Mouse (Mus musculus) limb, embryonic 14.5 days (tissue): ENCODE data around the gene Zfp420. TPM values are rescaled to one million over a fixed set of nuclear protein-coding genes. Genes with fewer than 3 reads are reported as not detected.

Experiments used
- ATAC-seq: fragments of 200-750 bp; cut with Nextera tagmentation; 2 replicates; pipeline ENCODE4 v1.8.0; 2017; ENCODE audit warnings: low read depth, moderate number of reproducible peaks, moderate TSS enrichment; ENCODE audit not compliant: low FRiP score
- DNase-seq: peaks from one replicate; pipeline ENCODE4 v3.0.0-alpha.2; 2015; ENCODE audit warnings: low spot score
- H3K27ac ChIP-seq: fragments of 300-500 bp; sonication (generic); replicated peaks from 2 replicates; pipeline ENCODE4 v1.5.1; 2014; ENCODE audit warnings: low read depth, mild to moderate bottlenecking, low read length, moderate library complexity, mixed read lengths
- H3K27me3 ChIP-seq: fragments of 300-500 bp; sonication (generic); 2 replicates; pipeline ENCODE4 v1.6.1; 2014; ENCODE audit warnings: low read length, mixed read lengths; ENCODE audit not compliant: control insufficient read depth, insufficient read depth
- H3K36me3 ChIP-seq: fragments of 300-500 bp; sonication (generic); 2 replicates; pipeline ENCODE4 v1.6.1; 2014; ENCODE audit warnings: mild to moderate bottlenecking, low read length, moderate library complexity, mixed read lengths; ENCODE audit not compliant: control insufficient read depth, insufficient read depth
- H3K4me1 ChIP-seq: fragments of 300-500 bp; sonication (generic); 2 replicates; pipeline ENCODE4 v1.6.1; 2014; ENCODE audit warnings: antibody characterized with exemption, low read length, mixed read lengths; ENCODE audit not compliant: control insufficient read depth, insufficient read depth
- H3K4me2 ChIP-seq: fragments of 300-500 bp; sonication (generic); replicated peaks from 2 replicates; pipeline ENCODE4 v1.6.1; 2014; ENCODE audit warnings: low read depth, mild to moderate bottlenecking, low read length, moderate library complexity; ENCODE audit not compliant: severe bottlenecking
- H3K4me3 ChIP-seq: fragments of 300-500 bp; sonication (generic); replicated peaks from 2 replicates; pipeline ENCODE4 v1.5.1; 2014; ENCODE audit warnings: low read length
- H3K9ac ChIP-seq: fragments of 300-500 bp; sonication (generic); 2 replicates; pipeline ENCODE4 v1.6.1; 2014; ENCODE audit warnings: mild to moderate bottlenecking, low read depth, low read length, moderate library complexity; ENCODE audit not compliant: severe bottlenecking
- H3K9me3 ChIP-seq: fragments of 300-500 bp; sonication (generic); 2 replicates; pipeline ENCODE4 v1.6.1; 2016; ENCODE audit warnings: low read length; ENCODE audit not compliant: control insufficient read depth
- POLR2A ChIP-seq: fragments of 200-500 bp; IDR thresholded peaks from 2 replicates; pipeline ENCODE4 v1.8.0; 2012; ENCODE audit warnings: inconsistent platforms, mild to moderate bottlenecking, moderate library complexity, borderline replicate concordance; ENCODE audit not compliant: insufficient read depth, insufficient read length; ENCODE audit errors: extremely low read depth
- whole genome bisulfite sequencing: fragments of 180-500 bp; shearing (Covaris S2); extraction: QIAGEN DNeasy Blood & Tissue Kit; methylation state at CpG from one replicate; pipeline ENCODE4 v1.1.7; 2014; 5-methylcytosine and 5-hydroxymethylcytosine counted together
- polyA plus RNA-seq, 2 experiments: library from polyadenylated mRNA; depleted of rRNA in 1 of 2; stranded (reverse) in 1 of 2; unstranded in 1 of 2; fragments of >200 nt; fragmentation: Nextera tagmentation in 1 of 2; extraction: Ambion mirVana in 1 of 2; gene quantifications; 2 replicates each; pipeline versions ENCODE4 v1.2.1 to v1.2.3; 2012 to 2014

The Zfp420 gene
- polyA plus RNA-seq, 2 experiments = 8.0 to 11.8 TPM

DNA sequence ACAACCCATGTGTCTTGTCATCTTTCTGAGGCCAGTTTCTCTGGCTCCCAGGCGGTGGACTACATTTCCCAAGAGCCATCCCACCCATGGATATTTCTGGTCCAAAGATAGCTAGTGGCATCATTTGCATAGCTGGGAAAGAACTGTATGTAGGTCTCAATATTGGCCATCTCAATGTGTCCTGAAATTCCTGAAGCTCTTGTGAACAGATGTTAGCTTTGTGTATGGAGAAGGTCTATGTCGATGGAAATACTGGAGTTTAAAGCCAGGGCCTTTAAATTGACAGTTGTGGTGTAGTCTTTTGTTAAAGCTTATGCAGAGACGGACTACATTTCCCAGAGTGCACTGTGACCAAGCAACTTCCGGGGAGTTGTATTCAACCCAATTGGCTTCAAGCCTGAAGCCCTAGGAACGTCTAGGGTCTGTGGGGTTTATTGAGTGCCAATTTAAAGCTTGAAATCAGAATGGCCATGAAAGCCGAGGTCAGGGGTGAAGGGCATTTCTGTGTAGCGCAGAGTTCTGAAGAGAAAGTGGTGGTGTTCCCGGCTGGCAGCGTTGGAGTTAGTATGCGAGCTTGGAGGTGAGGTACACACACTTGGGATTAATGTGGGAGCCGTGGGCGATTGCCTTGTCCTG, 41.0 kb upstream of the Zfp420 start:
- 4% methylated on average over 12 of the region's 12 CpGs for WGBS
- peak overlapping the region; percentile 52 for H3K4me3 ChIP-seq
- no peak for ATAC-seq
- H3K4me1 ChIP-seq = peaks cover 21% of the 10 kb centered on the region
- H3K4me2 ChIP-seq = peak overlapping the region; percentile 51
- peaks cover 20% of the 10 kb centered on the region for H3K36me3 ChIP-seq
- H3K27ac ChIP-seq = no peak overlapping the region
- peak overlapping the region; percentile 66 for H3K9ac ChIP-seq
- peak; percentile 89 for DNase-seq
- H3K27me3 ChIP-seq = no peaks in the 10 kb centered on the region
- no peaks in the 10 kb centered on the region for H3K9me3 ChIP-seq
- no peak for TF ChIP-seq POLR2A

DNA sequence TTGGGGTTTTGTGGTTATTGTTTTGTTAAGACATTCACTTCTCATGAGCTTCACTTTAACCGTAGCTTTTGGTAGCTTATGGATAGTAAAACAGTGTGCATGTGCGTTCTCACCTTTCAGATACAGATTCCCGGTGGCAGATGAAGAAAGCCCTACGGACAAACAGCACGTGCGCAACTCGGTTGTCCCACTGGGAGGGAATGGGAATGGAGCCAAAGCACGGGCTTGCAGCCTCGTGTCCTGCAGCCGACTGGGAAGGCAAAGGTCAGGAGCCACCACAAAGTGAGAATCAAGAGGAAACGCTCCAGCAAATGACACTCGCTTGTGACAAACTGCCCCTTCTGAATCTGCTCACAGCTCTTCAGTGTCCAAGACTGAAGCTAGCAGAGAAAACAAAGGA, 31.8 kb upstream of the Zfp420 start:
- H3K9me3 ChIP-seq = no peaks in the 10 kb centered on the region
- DNase-seq = no peak
- H3K27ac ChIP-seq = no peak overlapping the region
- H3K27me3 ChIP-seq = no peaks in the 10 kb centered on the region
- peaks cover 81% of the 10 kb centered on the region for H3K36me3 ChIP-seq
- no peak for TF ChIP-seq POLR2A
- no peak for ATAC-seq
- no peak overlapping the region for H3K4me2 ChIP-seq
- H3K4me1 ChIP-seq = no peaks in the 10 kb centered on the region
- 96% methylated on average over 12 of the region's 12 CpGs for WGBS
- H3K9ac ChIP-seq = no peak overlapping the region
- no peak overlapping the region for H3K4me3 ChIP-seq

DNA sequence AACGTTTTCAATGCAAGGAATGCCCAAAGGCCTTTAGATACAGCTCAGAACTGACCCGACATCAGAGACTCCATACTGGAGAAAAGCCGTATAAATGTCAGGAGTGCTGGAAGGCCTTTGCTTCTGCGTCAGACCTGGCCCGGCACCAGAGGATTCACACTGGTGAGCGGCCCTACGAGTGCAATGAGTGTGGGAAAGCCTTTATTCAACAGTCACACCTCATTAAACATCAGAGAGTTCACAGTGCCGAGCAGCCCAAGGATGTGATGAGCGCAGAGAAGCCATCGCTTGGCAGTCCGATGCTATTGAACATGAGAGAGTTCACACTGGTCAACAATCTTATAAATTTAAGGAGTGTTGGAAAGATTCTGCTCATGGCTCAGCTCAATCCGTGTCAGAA, 30.0 kb upstream of the Zfp420 start:
- DNase-seq = no peak
- no peak for ATAC-seq
- Histone ChIP-seq H3K9ac (no peak overlapping the region), H3K4me1 (no peaks in the 10 kb centered on the region), H3K9me3 (no peaks in the 10 kb centered on the region), H3K36me3 (peaks cover 77% of the 10 kb centered on the region), H3K4me3 (no peak overlapping the region), H3K4me2 (no peak overlapping the region), H3K27me3 (no peaks in the 10 kb centered on the region), H3K27ac (no peak overlapping the region)
- TF ChIP-seq POLR2A = no peak
- WGBS = 89% methylated on average over 12 of the region's 12 CpGs

DNA sequence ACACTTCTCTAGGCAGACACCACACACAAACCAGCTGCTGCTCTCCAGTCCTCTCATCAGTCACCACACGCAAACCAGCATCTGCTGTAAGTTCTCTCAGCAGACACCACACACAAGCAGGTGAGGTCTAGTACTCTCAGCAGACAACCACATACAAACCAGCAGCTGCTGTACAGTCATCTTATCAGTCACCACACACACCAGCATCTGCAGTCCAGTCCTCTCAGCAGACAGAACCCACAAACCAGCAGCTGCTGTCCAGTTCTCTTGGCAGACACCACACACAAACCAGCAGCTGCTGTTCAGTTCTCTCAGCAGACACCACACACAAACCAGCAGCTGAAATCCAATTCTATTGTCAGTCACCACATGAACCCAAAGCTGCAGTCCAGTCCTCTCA, 23.0 kb upstream of the Zfp420 start:
- no peak for DNase-seq
- H3K9ac ChIP-seq = no peak overlapping the region

DNA sequence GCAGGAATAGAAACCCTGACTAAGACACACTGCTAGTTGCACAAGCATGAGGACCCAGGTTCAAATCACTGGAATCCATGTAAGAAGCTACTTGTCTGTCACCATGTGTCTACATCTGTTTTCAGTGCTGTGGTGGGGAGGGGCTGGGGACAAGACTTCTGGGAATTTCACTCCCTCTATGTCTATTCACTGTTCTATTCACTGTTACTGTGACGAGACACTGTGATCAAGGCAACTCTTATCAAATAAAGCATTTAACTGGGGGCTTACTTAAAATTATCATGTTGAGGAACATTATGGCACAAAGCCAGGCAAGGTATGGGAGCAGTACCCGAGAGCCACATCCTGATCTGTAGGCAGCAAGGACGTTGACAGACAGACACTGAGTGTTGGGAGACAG, 20.5 kb upstream of the Zfp420 start:
- no peaks in the 10 kb centered on the region for H3K4me1 ChIP-seq
- no peak overlapping the region for H3K4me3 ChIP-seq

More for the DNA sequence above, 23.0 kb upstream of the Zfp420 start:
- Histone ChIP-seq H3K4me2 (no peak overlapping the region), H3K27me3 (no peaks in the 10 kb centered on the region), H3K27ac (no peak overlapping the region), H3K4me1 (no peaks in the 10 kb centered on the region), H3K36me3 (peaks cover 18% of the 10 kb centered on the region), H3K9me3 (no peaks in the 10 kb centered on the region), H3K4me3 (no peak overlapping the region)
- 88% methylated on average over 1 of the region's 1 CpGs for WGBS
- ATAC-seq = no peak
- no peak for TF ChIP-seq POLR2A

More for the DNA sequence above, 20.5 kb upstream of the Zfp420 start:
- WGBS = 89% methylated on average over 3 of the region's 3 CpGs
- Histone ChIP-seq H3K36me3 (peaks cover 6% of the 10 kb centered on the region; the same call in 1 of the 2 replicates), H3K27ac (no peak overlapping the region), H3K9me3 (no peaks in the 10 kb centered on the region), H3K27me3 (no peaks in the 10 kb centered on the region), H3K4me2 (no peak overlapping the region), H3K9ac (no peak overlapping the region)
- DNase-seq = no peak
- TF ChIP-seq POLR2A = no peak
- ATAC-seq = no peak
